Mouse (Mus musculus) bone marrow macrophage, adult 2 months (primary cell): Measurements from ENCODE around the gene Sc5d. TPM values are rescaled to one million over a fixed set of nuclear protein-coding genes. Genes with fewer than 3 reads are reported as not detected.

Experiments used
- H3K27ac ChIP-seq: 2 replicates; pipeline ENCODE4 v1.5.1; 2012; ENCODE audit warnings: low read depth, low read length; ENCODE audit not compliant: insufficient read depth
- H3K4me1 ChIP-seq: 2 replicates; pipeline ENCODE4 v1.6.1; 2012; ENCODE audit warnings: low read length; ENCODE audit not compliant: control insufficient read depth, insufficient read depth
- H3K4me3 ChIP-seq: 2 replicates; pipeline ENCODE4 v1.5.1; 2012; ENCODE audit warnings: mild to moderate bottlenecking, low read length, moderate library complexity; ENCODE audit not compliant: insufficient read depth
- CTCF ChIP-seq: IDR thresholded peaks from 2 replicates; pipeline ENCODE4 v1.5.1; 2012; ENCODE audit warnings: low read depth, mild to moderate bottlenecking, low read length, moderate library complexity
- POLR2A ChIP-seq: IDR thresholded peaks from 2 replicates; pipeline ENCODE4 v1.6.1; 2012; ENCODE audit warnings: mild to moderate bottlenecking, low read depth, low read length, borderline replicate concordance
- polyA plus RNA-seq: library from polyadenylated mRNA; stranded (reverse); fragments of >200 nt; gene quantifications from 2 replicates; pipeline ENCODE4 v1.2.4, GENCODE M21; 2012; ENCODE audit not compliant: missing spikeins, insufficient read depth, insufficient read length

Gene Sc5d
- polyA plus RNA-seq, 1 experiment = 25.3 TPM

- Histone ChIP-seq H3K27ac (no peak overlapping the region), H3K4me1 (peaks cover 9% of the 10 kb centered on the region; the same call in 1 of the 2 replicates), H3K4me3 (no peak overlapping the region)
- no peak for TF ChIP-seq CTCF
- no peak for TF ChIP-seq POLR2A
Measured at GRCm38 (mm10) chr9:42277606-42278005, 13.6 kb upstream of the Sc5d start.

- H3K27ac ChIP-seq = no peak overlapping the region
- TF ChIP-seq POLR2A = no peak
- TF ChIP-seq CTCF = no peak
- peaks cover 9% of the 10 kb centered on the region; the same call in 1 of the 2 replicates for H3K4me1 ChIP-seq
- H3K4me3 ChIP-seq = no peak overlapping the region
Measured at GRCm38 (mm10) chr9:42277162-42277561, 13.1 kb upstream of the Sc5d start.

- Histone ChIP-seq H3K4me1 (peaks cover 9% of the 10 kb centered on the region; the same call in 1 of the 2 replicates), H3K4me3 (no peak overlapping the region), H3K27ac (no peak overlapping the region)
- no peak for TF ChIP-seq CTCF
- TF ChIP-seq POLR2A = no peak
Measured at GRCm38 (mm10) chr9:42275761-42276145, 11.7 kb upstream of the Sc5d start.

GRCm38 (mm10) chr9:42275027-42275760 is 11.1 kb upstream of the Sc5d start:
- H3K27ac ChIP-seq = no peak overlapping the region
- peaks cover 9% of the 10 kb centered on the region; the same call in 1 of the 2 replicates for H3K4me1 ChIP-seq
- TF ChIP-seq POLR2A (no peak), CTCF (no peak)
- H3K4me3 ChIP-seq = no peak overlapping the region

- TF ChIP-seq CTCF (no peak), POLR2A (no peak)
- no peak overlapping the region for H3K4me3 ChIP-seq
- no peaks in the 10 kb centered on the region for H3K4me1 ChIP-seq
- H3K27ac ChIP-seq = no peak overlapping the region
Measured at GRCm38 (mm10) chr9:42273682-42274296, 9.7 kb upstream of the Sc5d start.

GRCm38 (mm10) chr9:42273174-42273573 is 9.1 kb upstream of the Sc5d start:
- Histone ChIP-seq H3K27ac (no peak overlapping the region), H3K4me1 (no peaks in the 10 kb centered on the region), H3K4me3 (no peak overlapping the region)
- TF ChIP-seq POLR2A (no peak), CTCF (no peak)

GRCm38 (mm10) chr9:42272690-42273089 is 8.6 kb upstream of the Sc5d start:
- Histone ChIP-seq H3K4me3 (no peak overlapping the region), H3K27ac (no peak overlapping the region), H3K4me1 (no peaks in the 10 kb centered on the region)
- TF ChIP-seq CTCF (no peak), POLR2A (no peak)

- H3K4me1 ChIP-seq = no peaks in the 10 kb centered on the region
- TF ChIP-seq CTCF (no peak), POLR2A (no peak)
- H3K4me3 ChIP-seq = no peak overlapping the region
- H3K27ac ChIP-seq = no peak overlapping the region
Measured at GRCm38 (mm10) chr9:42271456-42271855, 7.4 kb upstream of the Sc5d start.

GRCm38 (mm10) chr9:42270617-42271016 is 6.6 kb upstream of the Sc5d start:
- H3K27ac ChIP-seq = no peak overlapping the region
- no peak for TF ChIP-seq POLR2A
- TF ChIP-seq CTCF = no peak
- no peak overlapping the region for H3K4me3 ChIP-seq
- H3K4me1 ChIP-seq = no peaks in the 10 kb centered on the region

GRCm38 (mm10) chr9:42270081-42270480 is 6.0 kb upstream of the Sc5d start:
- H3K27ac ChIP-seq = no peak overlapping the region
- H3K4me1 ChIP-seq = 0 out of 2 replicates have a peak, but pooled peaks cover 4% of the 10 kb centered on the region
- TF ChIP-seq POLR2A = no peak
- no peak for TF ChIP-seq CTCF
- H3K4me3 ChIP-seq = no peak overlapping the region
